Mouse (Mus musculus): ENCODE data around the gene Aldh9a1.

Aldh9a1 gene

DNA sequence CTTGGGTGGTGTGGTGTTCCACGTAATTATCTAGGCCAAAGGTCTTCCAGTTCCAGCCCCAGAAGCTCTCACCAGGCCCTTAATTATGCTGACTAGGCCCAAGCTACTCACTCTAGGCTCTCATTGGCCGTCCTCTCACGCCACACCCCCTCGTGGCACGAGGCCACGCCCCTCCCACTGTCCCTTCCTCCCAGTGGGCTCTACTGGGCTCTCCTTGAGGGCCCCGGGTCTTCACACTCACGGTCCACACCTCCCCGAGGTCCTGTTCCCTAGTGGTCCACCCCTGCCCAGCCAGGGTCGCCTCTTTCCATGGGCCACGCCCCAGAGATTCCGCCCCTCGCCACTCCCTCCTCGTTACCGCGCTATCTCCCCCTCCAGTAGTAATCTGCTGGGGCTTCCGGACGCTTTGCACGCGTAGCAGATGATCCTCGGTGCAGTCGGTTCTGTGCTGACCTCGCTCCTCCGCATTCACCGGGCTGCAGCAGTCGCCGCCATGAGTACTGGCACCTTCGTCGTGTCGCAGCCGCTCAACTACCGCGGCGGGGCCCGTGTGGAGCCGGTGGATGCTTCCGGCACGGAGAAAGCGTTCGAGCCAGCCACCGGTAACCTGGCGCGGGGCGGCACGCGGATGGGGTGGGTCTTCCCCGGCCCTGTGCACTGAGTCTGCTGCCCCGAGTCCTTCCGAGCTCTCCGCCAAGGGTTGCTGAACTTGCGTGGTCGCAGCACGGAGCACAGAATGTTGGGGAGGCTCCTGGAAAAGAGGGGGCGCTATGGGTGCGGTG lies at the start of gene Aldh9a1:
Gene Aldh9a1, plus strand, starts transcription at position 177 of the 782 bp plus-strand sequence.
- in situ Hi-C loops (cut with MboI, MseI): loop anchor here (25.0 kb wide), 1 partner anchor 613 kb away; no protein-coding TSS in a partner anchor

DNA sequence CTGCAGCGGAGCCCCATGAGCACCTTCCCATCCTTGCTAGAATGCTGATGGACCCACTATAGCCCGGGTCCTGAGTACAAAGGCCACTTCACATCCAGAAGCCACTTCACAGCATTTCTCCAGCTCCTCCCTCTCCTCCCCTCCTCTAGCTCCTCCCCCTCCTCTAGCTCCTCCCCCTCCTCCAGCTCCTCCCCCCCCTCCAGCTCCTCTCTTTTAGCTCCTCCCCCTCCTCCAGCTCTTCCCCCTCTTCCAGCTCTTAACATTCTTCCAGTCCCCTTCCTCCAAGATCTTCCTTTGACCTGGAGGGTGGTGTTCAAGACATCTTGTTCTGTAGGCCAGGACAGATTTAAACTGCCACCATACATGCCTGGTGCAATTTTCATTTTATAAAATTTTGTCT lies 49.7 kb upstream of the Aldh9a1 start:
- in situ Hi-C loops (cut with MboI, MseI): no loop called here

DNA sequence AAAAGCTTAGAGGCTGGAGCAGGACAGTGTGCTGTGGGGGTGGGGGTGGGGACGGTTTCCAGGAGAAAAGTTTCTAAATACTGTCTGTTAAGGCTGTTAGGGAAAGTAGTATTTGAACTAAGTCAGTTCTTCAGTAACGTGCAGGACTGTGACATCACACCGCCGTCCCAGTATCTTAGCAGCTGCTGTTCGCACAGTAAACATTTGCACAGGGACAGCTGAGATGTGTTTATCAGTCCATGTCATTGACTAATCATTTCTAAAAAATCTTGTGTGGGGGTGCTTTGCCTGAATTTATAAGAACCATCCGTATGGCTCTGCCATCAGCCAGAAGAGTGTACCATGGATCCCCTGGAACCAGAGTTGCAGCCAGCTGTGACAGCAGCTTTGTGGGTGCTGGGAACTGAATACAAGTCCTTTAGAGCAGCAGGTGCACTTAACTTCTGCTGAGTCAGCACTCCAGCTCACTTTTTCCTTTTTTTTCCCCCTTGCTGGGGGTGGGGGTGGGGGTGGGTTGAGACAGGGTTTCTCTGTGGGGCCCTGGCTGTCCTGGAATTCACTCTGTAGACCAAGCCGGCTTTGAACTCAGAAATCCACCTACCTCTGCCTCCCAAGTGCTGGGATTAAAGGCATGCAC lies 44.2 kb upstream of the Aldh9a1 start:
- in situ Hi-C loops (cut with MboI, MseI): loop anchor here (5.0 kb wide), 1 partner anchor 37 kb away; no protein-coding TSS in a partner anchor

DNA sequence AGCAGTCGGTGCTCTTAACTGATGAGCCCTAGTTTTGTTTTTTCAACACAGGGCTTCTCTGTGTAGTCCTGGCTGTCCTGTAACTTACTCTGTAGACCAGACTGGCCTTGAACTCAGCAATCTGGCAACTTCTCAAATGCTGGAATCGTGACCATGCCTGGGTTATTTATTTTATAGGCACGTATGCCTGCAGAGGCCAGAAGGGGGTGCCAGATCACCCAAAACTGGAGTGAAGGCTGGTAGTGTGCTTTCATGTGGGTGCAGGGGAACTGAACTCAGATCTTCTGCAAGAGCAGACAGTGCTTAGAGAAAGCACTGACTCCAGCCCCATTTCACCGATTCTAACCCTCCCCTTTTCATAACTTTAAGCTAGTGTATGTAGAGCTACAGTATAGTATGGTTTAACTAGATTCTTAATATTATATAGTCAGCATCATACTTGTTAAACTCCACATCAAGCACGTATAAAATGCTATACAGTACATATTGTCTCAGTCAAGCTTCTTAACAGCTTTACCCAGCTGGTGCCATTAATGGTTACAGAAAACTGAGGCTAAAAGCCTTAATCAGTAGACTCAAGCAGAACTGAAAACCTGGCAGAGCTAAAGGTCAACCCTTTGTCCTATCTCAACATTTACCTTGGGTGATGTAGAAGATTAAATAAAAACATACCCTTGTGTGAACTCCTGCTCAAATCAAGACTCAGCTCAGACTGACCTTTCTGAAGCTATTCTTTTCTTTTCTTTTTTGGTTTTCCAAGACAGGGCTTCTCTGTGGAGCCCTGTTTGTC lies 43.1 kb upstream of the Aldh9a1 start:
- in situ Hi-C loops (cut with MboI, MseI): loop anchor here (5.0 kb wide), 1 partner anchor 36 kb away; no protein-coding TSS in a partner anchor

DNA sequence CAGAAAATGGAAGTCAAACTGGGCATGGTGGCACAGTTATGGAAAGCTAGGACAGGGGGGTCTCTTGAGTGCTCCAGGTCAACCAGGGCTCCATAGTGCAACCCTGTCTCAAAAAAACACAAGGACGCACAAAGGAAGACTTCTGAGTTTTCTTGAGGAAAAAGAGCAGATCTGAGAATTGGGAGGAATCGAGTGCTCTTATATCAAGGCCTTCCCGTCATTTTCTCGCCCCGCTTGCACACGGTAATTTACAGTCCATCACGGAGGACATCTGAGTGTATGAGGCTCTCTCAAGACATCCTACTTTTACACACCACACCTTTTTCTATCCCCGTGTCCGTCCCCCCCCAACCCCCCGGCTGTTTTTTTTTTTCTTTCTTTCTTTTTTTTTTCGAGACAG lies 42.1 kb upstream of the Aldh9a1 start:
- in situ Hi-C loops (cut with MboI, MseI): loop anchor here (5.0 kb wide), 1 partner anchor 35 kb away; no protein-coding TSS in a partner anchor

DNA sequence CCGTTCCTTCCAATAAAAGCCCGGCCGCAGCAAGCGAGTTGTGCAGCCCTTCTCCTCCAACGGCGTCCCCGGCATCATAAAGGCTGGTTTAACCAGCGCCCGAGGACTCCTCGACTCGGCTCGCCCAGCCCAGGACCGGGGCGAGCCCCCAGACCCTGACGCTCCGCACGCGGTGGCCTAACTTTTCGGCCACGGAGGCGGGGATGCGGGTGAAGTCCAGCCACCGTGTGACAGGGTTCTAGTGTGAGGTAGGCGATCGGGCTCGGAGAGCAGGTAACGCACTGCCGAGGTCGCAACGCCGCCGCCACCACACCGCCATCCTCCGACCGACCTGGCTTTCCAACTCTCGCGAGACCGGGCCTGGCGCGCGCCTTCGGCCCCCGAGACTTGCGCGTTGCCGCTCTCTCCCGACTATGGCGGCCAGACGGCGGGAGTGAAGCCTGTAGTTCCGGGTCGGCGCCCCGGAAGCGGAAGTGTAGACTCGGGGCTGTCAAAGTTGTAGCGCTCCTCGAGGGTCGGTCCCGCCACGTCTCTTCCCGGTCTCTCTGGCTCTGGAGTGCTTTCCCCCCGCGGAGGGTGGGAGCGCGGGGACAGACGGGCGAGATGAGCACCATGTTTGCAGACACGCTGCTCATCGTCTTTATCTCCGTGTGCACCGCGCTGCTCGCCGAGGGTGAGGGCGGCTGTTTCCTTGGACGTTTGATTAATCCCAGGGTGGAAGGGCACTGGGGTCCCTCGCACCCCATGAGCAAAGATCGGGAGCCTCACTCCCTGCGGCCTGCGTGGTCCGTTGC lies 41.3 kb upstream of the Aldh9a1 start, which contains the start of gene Tmco1:
Gene Tmco1, plus strand, starts transcription at position 118 of the 794 bp plus-strand sequence.
- in situ Hi-C loops (cut with MboI, MseI): loop anchor here (5.0 kb wide), 1 partner anchor 34 kb away; no protein-coding TSS in a partner anchor

- in situ Hi-C loops (cut with MboI, MseI): loop anchor here (5.0 kb wide), 1 partner anchor 90 kb away; no protein-coding TSS in a partner anchor
Observed at GRCm38 (mm10) chr1:167312367-167312766, 37.4 kb upstream of the Aldh9a1 start.

DNA sequence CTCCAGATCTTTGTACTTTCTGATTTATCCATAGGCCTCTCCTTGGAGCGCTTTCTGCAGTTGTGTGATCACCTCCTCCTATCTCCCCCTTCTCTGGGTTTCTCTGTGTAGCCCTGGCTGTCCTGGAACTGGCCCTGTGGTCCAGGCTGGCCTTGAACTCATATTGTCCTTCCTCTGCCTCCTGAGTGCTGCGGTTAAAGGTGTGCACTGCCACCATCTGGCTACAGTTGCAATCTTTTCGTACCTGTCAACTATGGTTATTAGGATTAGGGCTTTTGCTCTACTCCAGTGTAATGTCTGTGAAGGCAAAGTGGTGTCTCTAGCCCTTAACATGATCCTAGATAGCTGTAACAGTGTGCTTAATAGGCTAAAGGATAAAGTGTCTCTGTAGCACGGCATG lies 36.6 kb upstream of the Aldh9a1 start:
- in situ Hi-C loops (cut with MboI, MseI): loop anchor here (5.0 kb wide), 1 partner anchor 91 kb away; no protein-coding TSS in a partner anchor

DNA sequence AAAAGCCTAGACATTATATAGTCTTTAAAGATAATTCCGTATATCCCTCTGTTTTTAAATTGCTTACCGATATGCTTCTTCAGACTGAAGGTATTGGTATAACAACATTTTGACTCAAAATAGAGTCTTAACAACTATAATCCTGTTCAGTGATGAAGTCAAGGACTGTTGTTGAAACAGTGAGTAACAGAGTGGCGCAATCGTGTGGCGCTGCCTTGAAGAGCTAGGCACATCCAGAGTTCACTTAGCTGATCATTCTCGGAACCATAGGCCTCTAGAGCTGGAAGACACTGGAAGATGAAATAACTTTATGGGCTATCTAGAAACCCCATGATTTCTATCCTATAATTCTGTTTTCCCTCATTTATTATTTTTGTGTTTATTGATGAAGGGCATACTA lies 28.1 kb upstream of the Aldh9a1 start:
- in situ Hi-C loops (cut with MboI, MseI): no loop called here

- in situ Hi-C loops (cut with MboI, MseI): loop anchor here (25.0 kb wide), 1 partner anchor 591 kb away; no protein-coding TSS in a partner anchor
Observed at GRCm38 (mm10) chr1:167328776-167329175, 21.0 kb upstream of the Aldh9a1 start.

DNA sequence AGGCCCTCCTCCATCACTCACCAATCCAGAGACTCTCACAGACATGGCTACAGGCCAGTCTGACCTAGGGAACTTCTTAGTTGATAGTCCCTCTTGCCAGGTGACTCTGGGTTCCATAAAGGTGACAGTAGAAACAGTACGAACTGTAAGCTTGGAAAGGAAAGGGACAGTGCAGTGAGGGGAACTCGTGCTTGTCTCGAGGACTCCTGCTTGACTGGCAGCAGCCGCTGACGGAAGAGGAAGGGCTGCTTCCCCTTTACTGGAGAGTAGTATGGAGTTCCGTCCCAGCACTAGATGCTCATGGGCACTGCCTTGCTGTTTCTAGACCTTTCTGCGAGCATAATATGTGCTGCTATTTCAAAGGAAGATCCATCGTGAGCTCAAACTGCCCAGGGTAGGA lies 18.7 kb upstream of the Aldh9a1 start:
- in situ Hi-C loops (cut with MboI, MseI): loop anchor here (25.0 kb wide), 1 partner anchor 594 kb away; no protein-coding TSS in a partner anchor

- in situ Hi-C loops (cut with MboI, MseI): loop anchor here (5.0 to 25.0 kb wide), 2 partner anchors 114 to 599 kb away; no protein-coding TSS in a partner anchor
Observed at GRCm38 (mm10) chr1:167336398-167336797, 13.4 kb upstream of the Aldh9a1 start.

GRCm38 (mm10) chr1:167337463-167338095 lies 12.2 kb upstream of the Aldh9a1 start:
- in situ Hi-C loops (cut with MboI, MseI): loop anchor here (5.0 to 25.0 kb wide), 2 partner anchors 115 to 600 kb away; no protein-coding TSS in a partner anchor

DNA sequence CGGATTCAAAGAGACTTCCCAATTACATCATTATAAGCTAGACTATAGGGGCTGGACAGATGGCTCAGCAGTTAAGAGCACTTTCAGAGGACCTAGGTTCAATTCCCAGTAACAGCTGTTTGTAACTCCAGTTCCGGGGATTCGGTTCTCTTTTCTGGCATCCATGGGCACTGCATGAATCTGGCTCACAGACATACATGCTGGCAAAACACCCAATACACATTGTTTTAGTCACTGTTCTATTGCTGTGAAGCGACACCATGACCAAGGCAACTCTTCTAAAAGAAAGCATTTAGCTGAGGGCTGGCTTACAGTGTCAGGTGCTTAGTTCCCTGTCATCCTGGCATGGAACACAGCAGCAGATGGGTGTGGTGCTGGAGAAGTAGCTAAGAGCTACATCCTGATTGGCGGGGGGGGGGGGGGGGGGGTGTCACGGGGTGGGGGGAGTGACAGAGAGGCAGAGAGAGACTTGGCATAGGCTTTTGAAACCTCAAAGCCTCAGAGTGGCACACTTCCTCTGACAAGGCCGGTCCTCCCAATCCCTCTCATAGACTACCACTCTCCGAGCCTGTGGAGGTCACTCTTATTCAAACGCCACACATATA lies 10.5 kb upstream of the Aldh9a1 start:
- in situ Hi-C loops (cut with MboI, MseI): loop anchor here (5.0 to 25.0 kb wide), 2 partner anchors 117 to 602 kb away; no protein-coding TSS in a partner anchor

DNA sequence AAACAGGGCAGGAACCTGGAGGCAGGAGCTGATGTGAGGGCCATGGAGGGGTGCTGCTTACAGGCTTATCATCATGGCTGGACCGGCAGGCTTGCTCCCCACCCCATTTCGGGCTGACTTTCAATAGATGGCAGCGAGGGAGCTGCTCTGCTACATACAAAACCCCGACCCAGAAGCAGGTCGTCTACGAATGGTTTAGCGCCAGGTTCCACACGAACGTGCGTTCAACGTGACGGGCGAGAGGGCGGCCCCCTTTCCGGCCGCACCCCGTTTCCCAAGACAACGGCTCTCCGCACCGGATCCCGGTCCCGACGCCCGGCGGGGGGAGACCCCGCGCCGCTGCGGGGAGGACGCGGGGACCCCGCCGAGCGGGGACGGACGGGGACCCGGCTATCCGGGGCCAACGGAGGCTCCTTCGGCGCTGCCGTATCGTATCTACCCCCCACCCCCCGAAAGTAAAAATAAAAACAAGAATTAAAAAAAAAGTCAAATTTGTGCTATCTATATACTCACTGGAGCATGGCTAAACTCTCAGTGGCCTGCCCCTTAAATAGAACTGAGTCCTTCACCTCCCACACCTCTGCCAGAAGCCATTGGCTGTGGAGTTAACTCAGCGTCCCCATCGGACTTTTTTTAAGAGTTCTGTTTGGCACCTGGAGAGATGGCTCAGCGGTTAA lies 9.5 kb upstream of the Aldh9a1 start:
- in situ Hi-C loops (cut with MboI, MseI): loop anchor here (5.0 to 25.0 kb wide), 2 partner anchors 33 to 603 kb away; partner anchors contain the start of gene Tmco1

DNA sequence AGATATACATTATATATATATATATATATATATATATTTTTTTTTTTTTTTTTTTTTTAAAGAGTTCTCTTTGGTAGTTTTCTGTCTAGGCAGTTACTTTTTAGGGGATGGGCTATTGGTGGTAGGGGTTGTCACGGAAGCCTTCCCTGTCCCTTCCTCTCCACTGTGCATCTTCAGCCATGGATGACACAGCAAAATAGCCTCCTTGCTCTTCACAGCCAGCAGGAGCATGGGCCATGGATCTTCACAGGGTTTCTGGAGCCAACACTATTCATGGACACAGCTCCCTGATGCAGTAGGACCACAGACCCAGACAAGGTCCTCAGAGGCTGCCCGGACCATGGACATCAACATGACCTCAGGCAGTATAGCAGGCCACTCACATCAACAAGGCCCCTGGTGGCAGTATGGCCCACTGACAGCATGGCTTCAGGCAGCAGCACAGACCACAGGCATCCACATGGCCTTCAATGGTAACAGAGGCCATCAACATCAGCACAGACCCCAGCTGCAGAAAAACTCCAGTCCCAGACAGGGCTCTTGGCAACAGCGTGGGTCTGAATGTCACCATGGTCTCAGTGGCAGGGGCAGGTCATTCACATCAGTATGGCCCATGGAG lies 8.8 kb upstream of the Aldh9a1 start:
- in situ Hi-C loops (cut with MboI, MseI): loop anchor here (5.0 to 25.0 kb wide), 2 partner anchors 34 to 604 kb away; partner anchors contain the start of gene Tmco1

DNA sequence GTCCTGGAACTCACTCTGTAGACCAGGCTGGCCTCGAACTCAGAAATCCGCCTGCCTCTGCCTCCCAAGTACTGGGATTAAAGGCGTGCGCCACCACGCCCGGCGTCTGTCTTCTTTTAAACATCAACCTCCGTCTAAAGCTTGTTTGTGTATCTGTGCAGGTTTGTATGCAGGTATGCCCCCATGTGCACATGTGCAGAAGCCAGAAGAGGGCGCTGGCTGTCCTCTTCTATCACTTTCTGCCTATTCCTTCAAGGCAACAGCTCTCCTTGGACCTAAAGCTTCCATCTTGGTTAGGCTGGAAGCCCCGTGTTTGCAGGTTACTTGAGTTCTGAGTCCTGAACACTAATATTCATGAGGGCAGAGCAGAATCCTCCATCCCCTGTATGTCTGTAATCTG lies 7.0 kb upstream of the Aldh9a1 start:
- in situ Hi-C loops (cut with MboI, MseI): loop anchor here (5.0 to 25.0 kb wide), 2 partner anchors 36 to 606 kb away; partner anchors contain the start of gene Tmco1

- in situ Hi-C loops (cut with MboI, MseI): loop anchor here (25.0 kb wide), 1 partner anchor 609 kb away; no protein-coding TSS in a partner anchor
Observed at GRCm38 (mm10) chr1:167345994-167346520, 3.7 kb upstream of the Aldh9a1 start.
